Mouse (Mus musculus): ENCODE results near the gene 4931422A03Rik. TPM values are rescaled to one million over a fixed set of nuclear protein-coding genes. Genes with fewer than 3 reads are reported as not detected.

4931422A03Rik gene
- polyA plus RNA-seq, 1 experiment from 2014 or later: 2.0 TPM

DNA sequence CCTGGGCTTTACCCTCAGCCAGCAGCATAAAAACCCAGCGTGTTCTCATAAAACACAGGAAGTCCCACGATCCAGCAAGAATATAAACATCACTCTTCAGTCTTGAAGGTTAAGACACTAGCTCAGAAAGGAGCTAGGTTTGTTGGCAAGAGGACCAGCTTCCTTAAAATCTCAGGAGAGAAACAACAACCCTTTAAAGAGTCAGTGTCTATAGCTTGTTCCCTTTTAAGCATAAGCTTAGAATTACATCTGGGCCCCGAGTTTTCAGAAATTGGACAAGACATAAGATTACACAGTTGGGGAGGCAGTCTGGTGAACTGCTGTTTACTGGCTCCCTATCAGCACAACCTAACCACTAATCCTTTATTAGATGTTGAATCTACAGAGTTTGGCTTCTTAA lies 56.3 kb downstream of the 4931422A03Rik start:
- Histone ChIP-seq H3K27me3 (ENCODE audit: insufficient read depth, low read length) (peaks cover 44% of the 10 kb centered on the region), H3K27ac (ENCODE audit: low read length) (no peak overlapping the region), H3K36me3 (ENCODE audit: insufficient read depth, low read length) (no peaks in the 10 kb centered on the region), H3K4me3 (ENCODE audit: low read length) (peak overlapping the region; percentile 75), H3K4me1 (ENCODE audit: insufficient read depth, low read length) (peaks cover 10% of the 10 kb centered on the region), H3K9ac (replicated peaks; ENCODE audit: low read length) (peak overlapping the region; percentile 4; the same call in 1 of the 2 replicates), H3K4me2 (replicated peaks; ENCODE audit: low read depth, low read length) (peak overlapping the region; percentile 93), H3K9me3 (ENCODE audit: low read length) (no peaks in the 10 kb centered on the region)
- 7% methylated on average over 3 of the region's 3 CpGs for WGBS
- ATAC-seq (ENCODE audit: low FRiP score, low TSS enrichment): no peak

GRCm38 (mm10) chr2:103970791-103971649 lies 57.1 kb downstream of the 4931422A03Rik start:
- Histone ChIP-seq H3K9me3 (ENCODE audit: low read length) (no peaks in the 10 kb centered on the region), H3K4me3 (ENCODE audit: low read length) (peak overlapping the region; percentile 75), H3K27ac (ENCODE audit: low read length) (peak overlapping the region; percentile 48), H3K27me3 (ENCODE audit: insufficient read depth, low read length) (peaks cover 41% of the 10 kb centered on the region), H3K4me2 (replicated peaks; ENCODE audit: low read depth, low read length) (peak overlapping the region; percentile 93), H3K36me3 (ENCODE audit: insufficient read depth, low read length) (no peaks in the 10 kb centered on the region), H3K9ac (replicated peaks; ENCODE audit: low read length) (peak overlapping the region; percentile 73), H3K4me1 (ENCODE audit: insufficient read depth, low read length) (peaks cover 10% of the 10 kb centered on the region)
- WGBS: 1% methylated on average over 32 of the region's 32 CpGs
- ATAC-seq (ENCODE audit: low FRiP score, low TSS enrichment): no peak; the same call in 1 of the 2 replicates

DNA sequence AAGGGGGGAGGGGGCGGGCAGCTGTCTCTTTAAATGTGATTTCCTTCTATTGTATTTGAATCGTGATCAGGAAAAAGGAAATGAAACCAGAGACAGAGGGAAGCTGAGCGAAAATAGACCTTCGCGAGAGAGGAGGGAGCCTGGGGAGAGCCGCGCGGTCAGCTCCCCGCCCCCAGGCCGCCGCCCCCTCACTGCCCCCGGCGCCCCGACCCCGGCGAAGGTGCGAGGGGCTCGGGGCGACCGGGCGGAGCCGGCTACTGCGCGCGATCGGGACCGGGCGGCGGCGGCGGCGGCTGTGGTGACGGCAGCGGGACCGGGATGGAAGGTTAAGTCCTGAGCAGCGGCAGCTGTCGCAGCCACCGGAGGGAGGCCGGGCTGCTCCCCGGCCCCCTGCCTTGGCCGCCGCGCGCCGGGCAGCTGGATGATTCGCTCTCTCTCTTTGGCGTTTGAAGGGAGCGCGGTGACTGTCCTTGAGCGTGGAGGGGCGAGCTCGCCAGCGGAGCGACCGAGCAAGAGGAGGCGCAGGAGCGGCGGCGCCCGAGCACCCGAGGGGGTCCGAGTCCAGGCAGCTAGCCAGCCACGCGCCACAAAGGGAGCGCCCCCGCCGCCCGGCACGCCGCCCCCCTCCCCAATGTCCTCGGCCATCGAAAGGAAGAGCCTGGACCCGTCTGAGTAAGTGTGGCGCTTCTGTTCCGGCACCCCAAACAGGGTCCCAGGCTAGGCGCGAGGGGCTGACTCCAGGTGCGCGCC lies 57.9 kb downstream of the 4931422A03Rik start:
- H3K9ac ChIP-seq (replicated peaks; ENCODE audit: low read length): peak overlapping the region; percentile 73
- peaks cover 10% of the 10 kb centered on the region for H3K4me1 ChIP-seq (ENCODE audit: insufficient read depth, low read length)
- H3K36me3 ChIP-seq (ENCODE audit: insufficient read depth, low read length): no peaks in the 10 kb centered on the region
- ATAC-seq (ENCODE audit: low FRiP score, low TSS enrichment): peak; percentile 75
- H3K4me3 ChIP-seq (ENCODE audit: low read length): peak overlapping the region; percentile 75
- WGBS: under 1% methylated on average over 59 of the region's 79 CpGs
- H3K27me3 ChIP-seq (ENCODE audit: insufficient read depth, low read length): peaks cover 41% of the 10 kb centered on the region
- H3K27ac ChIP-seq (ENCODE audit: low read length): peak overlapping the region; percentile 48
- H3K4me2 ChIP-seq (replicated peaks; ENCODE audit: low read depth, low read length): peak overlapping the region; percentile 93
- H3K9me3 ChIP-seq (ENCODE audit: low read length): no peaks in the 10 kb centered on the region

DNA sequence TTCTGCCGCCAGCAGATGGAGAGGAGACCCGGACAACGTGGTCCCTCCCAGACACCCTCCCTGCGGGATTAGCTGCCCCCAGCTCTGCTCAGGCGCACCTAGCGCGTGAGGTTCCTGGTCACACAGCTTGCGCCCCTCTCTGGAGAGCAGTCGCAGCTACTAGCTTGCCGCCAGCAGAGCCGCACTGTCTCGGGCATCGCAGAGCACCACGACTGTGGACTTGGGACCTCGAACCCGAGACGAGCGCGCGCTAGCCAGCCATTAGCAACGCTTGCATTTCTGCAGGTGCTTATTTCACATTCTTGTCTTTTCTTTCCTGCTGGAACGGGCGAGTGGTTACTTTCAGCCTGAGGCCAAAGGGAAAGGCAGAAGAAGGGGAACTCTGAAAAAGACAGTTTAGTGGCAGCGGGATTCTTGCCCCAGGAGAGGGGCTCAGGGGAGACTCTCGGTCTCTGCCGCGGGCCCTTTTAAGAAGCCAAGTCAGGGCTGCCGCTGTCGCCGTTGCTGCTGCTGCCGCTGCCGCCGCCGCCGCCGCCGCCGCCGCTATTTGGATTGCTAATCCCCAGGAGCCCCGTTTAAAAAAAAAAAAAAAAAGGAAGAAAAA lies 58.6 kb downstream of the 4931422A03Rik start:
- peak overlapping the region; percentile 61 for H3K27ac ChIP-seq (ENCODE audit: low read length)
- peak overlapping the region; percentile 75 for H3K4me3 ChIP-seq (ENCODE audit: low read length)
- no peaks in the 10 kb centered on the region for H3K36me3 ChIP-seq (ENCODE audit: insufficient read depth, low read length)
- peak; percentile 87 for ATAC-seq (ENCODE audit: low FRiP score, low TSS enrichment)
- H3K9me3 ChIP-seq (ENCODE audit: low read length): no peaks in the 10 kb centered on the region
- peak overlapping the region; percentile 93 for H3K4me2 ChIP-seq (replicated peaks; ENCODE audit: low read depth, low read length)
- H3K9ac ChIP-seq (replicated peaks; ENCODE audit: low read length): peak overlapping the region; percentile 73
- under 1% methylated on average over 40 of the region's 40 CpGs for WGBS
- peaks cover 37% of the 10 kb centered on the region for H3K27me3 ChIP-seq (ENCODE audit: insufficient read depth, low read length)
- peaks cover 10% of the 10 kb centered on the region for H3K4me1 ChIP-seq (ENCODE audit: insufficient read depth, low read length)

GRCm38 (mm10) chr2:103968919-103969436 lies 59.2 kb downstream of the 4931422A03Rik start:
- Histone ChIP-seq H3K4me3 (ENCODE audit: low read length) (peak overlapping the region; percentile 75), H3K4me1 (ENCODE audit: insufficient read depth, low read length) (peaks cover 10% of the 10 kb centered on the region), H3K9ac (replicated peaks; ENCODE audit: low read length) (peak overlapping the region; percentile 73), H3K27me3 (ENCODE audit: insufficient read depth, low read length) (peaks cover 37% of the 10 kb centered on the region), H3K36me3 (ENCODE audit: insufficient read depth, low read length) (no peaks in the 10 kb centered on the region), H3K27ac (ENCODE audit: low read length) (peak overlapping the region; percentile 61; the same call in 1 of the 2 replicates), H3K4me2 (replicated peaks; ENCODE audit: low read depth, low read length) (peak overlapping the region; percentile 93), H3K9me3 (ENCODE audit: low read length) (no peaks in the 10 kb centered on the region)
- no peak for ATAC-seq (ENCODE audit: low FRiP score, low TSS enrichment)
- 20% methylated on average over 10 of the region's 10 CpGs for WGBS

DNA sequence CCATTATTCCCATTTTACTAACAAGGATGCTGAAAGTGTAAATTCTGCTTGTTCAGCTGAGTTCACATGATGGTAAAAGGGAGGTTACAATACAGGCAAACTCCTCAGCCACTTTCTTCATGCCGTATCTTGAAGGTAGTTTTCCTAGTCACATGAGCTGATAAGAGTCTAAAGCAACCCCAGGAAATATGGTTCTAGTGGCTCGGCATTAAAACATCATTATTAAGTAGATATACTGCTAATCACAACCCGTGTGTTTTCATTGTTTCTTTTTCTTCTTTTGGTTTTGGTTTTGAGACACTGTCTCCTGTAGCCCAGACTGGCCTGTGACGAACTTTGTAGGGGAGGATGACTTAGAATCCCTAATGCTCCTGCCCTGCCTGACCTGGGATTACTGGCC lies 60.0 kb downstream of the 4931422A03Rik start:
- no peak overlapping the region for H3K4me3 ChIP-seq (ENCODE audit: low read length)
- ATAC-seq (ENCODE audit: low FRiP score, low TSS enrichment): no peak
- H3K9me3 ChIP-seq (ENCODE audit: low read length): no peaks in the 10 kb centered on the region
- WGBS: 61% methylated on average over 4 of the region's 4 CpGs
- H3K4me1 ChIP-seq (ENCODE audit: insufficient read depth, low read length): peaks cover 10% of the 10 kb centered on the region
- H3K36me3 ChIP-seq (ENCODE audit: insufficient read depth, low read length): no peaks in the 10 kb centered on the region
- H3K27ac ChIP-seq (ENCODE audit: low read length): no peak overlapping the region
- H3K9ac ChIP-seq (replicated peaks; ENCODE audit: low read length): no peak overlapping the region
- H3K27me3 ChIP-seq (ENCODE audit: insufficient read depth, low read length): peaks cover 37% of the 10 kb centered on the region
- H3K4me2 ChIP-seq (replicated peaks; ENCODE audit: low read depth, low read length): no peak overlapping the region

- 91% methylated on average over 3 of the region's 3 CpGs for WGBS
- H3K36me3 ChIP-seq (ENCODE audit: insufficient read depth, low read length): no peaks in the 10 kb centered on the region
- no peak overlapping the region for H3K9ac ChIP-seq (replicated peaks; ENCODE audit: low read length)
- ATAC-seq (ENCODE audit: low FRiP score, low TSS enrichment): no peak
- H3K9me3 ChIP-seq (ENCODE audit: low read length): no peaks in the 10 kb centered on the region
- no peak overlapping the region for H3K4me2 ChIP-seq (replicated peaks; ENCODE audit: low read depth, low read length)
- H3K27ac ChIP-seq (ENCODE audit: low read length): no peak overlapping the region
- peaks cover 6% of the 10 kb centered on the region for H3K4me1 ChIP-seq (ENCODE audit: insufficient read depth, low read length)
- H3K4me3 ChIP-seq (ENCODE audit: low read length): no peak overlapping the region
- peaks cover 12% of the 10 kb centered on the region for H3K27me3 ChIP-seq (ENCODE audit: insufficient read depth, low read length)
These were observed 62.8 kb downstream of the 4931422A03Rik start for GRCm38 (mm10) chr2:103965391-103965790.

DNA sequence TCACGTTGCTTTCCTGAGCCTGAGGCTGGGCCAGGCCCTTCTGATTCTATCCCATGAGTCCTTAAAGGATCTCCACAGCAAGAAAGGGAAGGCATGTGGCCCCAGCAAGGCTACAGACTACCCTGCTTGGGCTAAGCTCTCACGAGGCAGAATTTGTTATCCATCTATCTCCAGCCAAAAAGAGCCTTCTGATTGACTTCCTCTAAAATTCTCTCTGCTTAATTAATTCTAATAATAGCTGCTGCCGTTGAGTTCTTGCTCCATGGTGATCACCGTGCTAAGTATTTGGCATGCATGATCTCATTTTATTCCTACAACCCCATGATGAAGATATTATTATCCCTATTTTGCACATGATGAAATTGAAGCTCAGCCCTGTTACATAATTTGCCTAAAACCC lies 65.8 kb downstream of the 4931422A03Rik start:
- Histone ChIP-seq H3K9me3 (ENCODE audit: low read length) (no peaks in the 10 kb centered on the region), H3K36me3 (ENCODE audit: insufficient read depth, low read length) (no peaks in the 10 kb centered on the region), H3K4me1 (ENCODE audit: insufficient read depth, low read length) (no peaks in the 10 kb centered on the region), H3K4me2 (replicated peaks; ENCODE audit: low read depth, low read length) (no peak overlapping the region), H3K9ac (replicated peaks; ENCODE audit: low read length) (no peak overlapping the region), H3K27me3 (ENCODE audit: insufficient read depth, low read length) (peaks cover under 1% of the 10 kb centered on the region; the same call in 1 of the 2 replicates), H3K4me3 (ENCODE audit: low read length) (no peak overlapping the region), H3K27ac (ENCODE audit: low read length) (no peak overlapping the region)
- ATAC-seq (ENCODE audit: low FRiP score, low TSS enrichment): no peak
- WGBS: 68% methylated on average over 4 of the region's 4 CpGs

DNA sequence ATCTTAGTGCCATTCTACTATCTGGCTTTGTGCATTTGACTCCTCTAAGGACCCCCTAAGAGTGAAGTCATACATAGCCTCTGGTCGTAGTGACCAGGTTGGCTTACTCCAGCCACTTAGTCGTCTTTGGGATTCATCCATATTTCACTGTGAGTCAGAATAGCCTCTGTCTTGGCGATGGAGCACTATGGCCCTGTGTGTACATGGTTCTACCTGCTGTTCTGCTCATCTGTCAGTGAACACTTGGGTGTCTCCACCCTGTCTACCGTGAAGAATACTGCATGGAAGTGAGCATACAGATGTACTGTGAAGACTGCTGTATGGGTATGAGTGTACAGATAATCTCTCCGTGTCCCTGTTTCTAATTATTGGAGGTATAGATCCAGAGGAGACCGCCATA lies 68.6 kb downstream of the 4931422A03Rik start:
- Histone ChIP-seq H3K36me3 (ENCODE audit: insufficient read depth, low read length) (no peaks in the 10 kb centered on the region), H3K9ac (replicated peaks; ENCODE audit: low read length) (no peak overlapping the region), H3K4me1 (ENCODE audit: insufficient read depth, low read length) (no peaks in the 10 kb centered on the region), H3K9me3 (ENCODE audit: low read length) (no peaks in the 10 kb centered on the region), H3K4me2 (replicated peaks; ENCODE audit: low read depth, low read length) (no peak overlapping the region), H3K27ac (ENCODE audit: low read length) (no peak overlapping the region), H3K4me3 (ENCODE audit: low read length) (no peak overlapping the region), H3K27me3 (ENCODE audit: insufficient read depth, low read length) (no peaks in the 10 kb centered on the region)
- 90% methylated on average over 6 of the region's 6 CpGs for whole genome bisulfite sequencing
- no peak for ATAC-seq (ENCODE audit: low FRiP score, low TSS enrichment)
